Mouse (Mus musculus) kidney, postnatal 36 days (tissue): ENCODE data around the gene Trim2.

ENCODE experiments used
- DNase-seq, 2 experiments: peaks; one replicate each; pipeline ENCODE4 v3.0.0; 2021 to 2022; ENCODE audit warnings: mixed read lengths in 2 of 2

The Trim2 gene

DNA sequence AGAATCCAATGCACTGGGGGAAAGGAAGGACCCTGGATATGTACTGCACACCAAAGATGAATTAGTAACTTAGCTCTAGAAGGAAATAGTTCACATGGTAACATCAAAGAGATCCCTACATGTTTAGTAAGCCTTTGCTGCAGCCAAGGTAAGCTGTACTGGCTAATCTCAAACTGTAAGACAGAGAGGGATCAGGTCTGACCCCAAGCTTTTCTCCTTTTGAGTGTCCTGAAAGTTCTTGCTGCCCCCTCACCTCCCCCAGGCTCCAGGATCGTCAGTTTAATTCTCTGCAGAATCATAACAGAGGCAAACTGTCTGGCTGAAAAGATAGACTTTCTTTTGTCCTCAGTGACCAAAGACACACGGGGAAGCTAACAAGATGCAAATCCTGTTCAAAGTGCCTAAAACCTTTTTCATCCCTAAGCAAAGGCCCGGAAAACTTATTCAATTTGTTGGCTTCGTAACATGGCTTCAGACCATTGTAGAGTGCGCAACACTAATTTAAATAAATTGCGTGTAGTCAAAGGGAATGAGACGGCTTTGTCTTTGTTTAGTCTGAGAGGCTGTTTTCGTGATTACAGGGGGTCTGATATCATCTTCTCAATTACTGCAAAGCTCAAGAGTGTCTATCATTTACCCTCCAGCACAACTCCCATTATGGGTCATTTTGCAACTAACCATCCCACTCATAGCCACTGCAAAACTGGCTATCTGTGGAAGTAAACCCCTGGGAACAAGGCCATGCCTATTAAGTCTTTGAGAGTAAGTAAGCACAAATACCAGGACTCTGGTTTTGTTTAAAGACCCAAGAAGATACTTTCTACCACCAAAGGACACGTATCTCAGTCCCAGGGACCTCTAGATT, 52.8 kb downstream of the Trim2 start:
- DNase-seq: no peak

DNA sequence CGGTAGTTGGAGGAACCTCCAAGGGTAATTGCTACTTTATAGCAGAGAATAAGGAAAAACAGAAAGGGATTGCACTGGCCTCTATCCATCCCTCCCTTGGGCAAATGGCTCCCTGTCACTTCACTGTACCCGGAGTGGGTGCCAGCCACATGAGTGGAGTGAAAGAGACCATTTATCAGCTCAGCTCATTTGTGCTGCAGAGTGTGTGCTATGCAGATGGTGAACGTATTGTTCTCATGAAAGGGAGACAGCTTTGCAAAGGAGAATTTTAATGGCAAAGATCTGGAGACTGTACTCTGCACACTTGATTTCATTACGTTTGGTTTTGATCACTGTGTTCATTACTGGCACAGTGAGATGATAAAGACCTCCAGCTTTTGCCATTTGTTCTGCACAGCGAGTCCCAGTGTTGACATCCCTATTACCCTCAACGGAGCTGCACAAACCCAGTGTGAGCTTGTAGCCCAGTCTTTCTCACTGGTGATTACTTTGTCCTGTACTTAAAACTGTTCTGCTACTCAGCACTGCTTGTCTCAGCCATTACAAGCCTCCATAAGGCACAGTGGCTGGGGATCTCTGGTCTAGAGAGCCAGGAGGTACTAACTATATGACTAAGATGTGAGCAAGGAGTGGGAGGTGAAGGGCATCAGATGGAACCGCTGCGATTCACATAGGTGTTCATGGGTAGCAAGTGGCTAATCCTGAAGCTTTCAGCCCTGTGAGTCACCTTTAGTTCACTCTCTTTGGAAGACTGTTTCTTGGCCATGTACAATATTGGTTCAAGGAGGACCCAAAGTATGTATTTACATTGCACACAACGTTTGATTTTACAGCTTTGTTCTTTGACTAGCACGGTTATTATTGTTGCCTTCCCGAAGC, 53.7 kb downstream of the Trim2 start:
- DNase-seq: no peak

DNA sequence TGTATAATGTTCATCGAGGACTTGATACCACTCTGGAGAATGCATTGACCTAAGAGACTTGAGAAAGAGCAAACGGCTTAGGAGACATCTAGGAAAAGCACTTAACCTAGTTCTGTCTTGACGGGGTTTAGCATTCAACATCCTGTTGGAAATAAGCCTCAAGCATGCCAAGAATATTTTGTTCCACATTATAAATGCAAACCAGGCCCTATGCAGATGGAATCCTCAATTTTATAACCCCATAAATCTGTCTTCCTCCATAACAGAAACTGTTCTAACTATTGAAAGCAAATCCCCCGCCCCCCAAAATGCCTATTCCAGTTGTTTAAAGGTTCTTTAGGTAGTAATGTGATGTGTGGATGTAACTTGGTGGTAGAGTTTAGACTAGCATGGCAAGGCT, 55.0 kb downstream of the Trim2 start:
- DNase-seq: no peak

DNA sequence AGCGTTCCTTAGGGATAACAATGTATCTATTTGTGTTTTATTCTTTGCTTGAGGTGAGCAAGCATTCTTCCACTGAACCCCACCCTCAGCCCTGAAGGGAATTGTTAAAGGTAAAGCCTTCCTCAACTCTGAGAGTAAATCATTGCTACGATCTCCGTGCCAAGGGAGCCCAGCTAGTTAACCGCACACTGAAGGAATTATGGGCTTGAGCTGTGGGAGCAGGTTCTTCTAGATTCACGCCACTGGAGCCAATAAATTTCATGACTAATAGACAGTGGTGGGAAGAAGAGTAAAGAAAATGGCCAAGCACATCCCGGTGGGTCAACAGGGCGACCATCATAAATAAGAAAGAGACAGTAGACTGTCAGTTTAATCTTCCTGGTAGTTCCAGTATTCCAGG, 56.4 kb downstream of the Trim2 start:
- DNase-seq: peak in 1 of 2 experiments; percentile 57

DNA sequence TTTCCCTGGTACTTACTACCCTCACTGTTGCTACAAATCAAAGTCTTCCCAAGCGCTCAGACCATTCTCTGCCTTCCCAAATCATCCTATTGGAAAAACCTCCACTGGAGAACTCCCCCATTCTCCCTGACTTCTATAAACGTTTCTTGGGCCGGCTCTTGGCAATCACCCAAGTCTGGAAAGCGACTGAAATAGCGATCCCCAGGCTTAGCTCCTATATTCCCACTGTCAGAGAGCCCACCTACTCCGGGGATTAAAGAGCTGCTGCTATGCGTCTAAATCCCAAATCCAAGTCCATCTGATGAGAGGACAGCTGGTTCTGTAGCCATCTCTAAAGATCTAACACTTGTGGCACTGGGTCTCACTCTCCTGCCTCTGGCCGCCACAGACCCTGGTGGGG, 58.9 kb downstream of the Trim2 start:
- no peak for DNase-seq

DNA sequence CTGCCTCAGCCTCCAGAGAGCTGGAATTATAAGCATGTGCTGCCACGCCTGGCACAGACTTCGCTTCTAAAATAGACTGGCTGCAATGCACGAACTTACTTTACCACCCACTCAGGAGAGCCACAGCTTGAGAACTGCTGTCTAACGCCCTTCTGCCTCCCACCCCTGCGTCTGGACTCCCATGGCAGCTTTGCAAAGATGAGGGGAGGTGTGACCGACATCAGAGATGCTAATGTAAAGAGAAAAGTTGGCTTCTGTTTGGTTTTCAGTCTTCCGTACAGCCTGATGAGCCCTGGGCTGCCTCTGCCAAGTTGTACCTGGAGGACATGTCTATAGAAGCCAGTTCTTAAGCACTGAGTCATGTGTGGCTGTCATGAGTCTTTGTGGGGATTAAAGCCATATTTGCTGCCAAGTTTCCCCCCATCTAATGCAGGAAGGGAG, 60.2 kb downstream of the Trim2 start:
- no peak for DNase-seq

DNA sequence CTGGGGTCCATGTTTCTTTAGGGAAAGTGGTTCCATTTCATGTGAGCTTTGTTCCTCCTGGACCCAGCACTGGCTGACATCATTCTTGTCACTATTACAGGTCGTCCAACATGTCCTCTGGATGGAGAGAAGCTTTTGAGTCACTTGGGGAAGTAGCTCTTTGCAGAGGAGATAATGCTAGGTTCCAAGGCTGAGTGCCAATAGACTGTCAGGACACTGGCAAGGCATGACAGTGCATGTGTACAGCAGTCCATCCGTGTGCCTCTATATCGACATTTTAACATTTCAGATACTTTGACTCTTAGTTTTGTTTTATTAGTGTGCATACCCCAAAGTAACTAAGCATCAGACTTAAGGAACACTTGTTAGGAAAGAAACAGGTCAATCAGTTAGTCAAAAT, 63.6 kb downstream of the Trim2 start:
- no peak for DNase-seq

DNA sequence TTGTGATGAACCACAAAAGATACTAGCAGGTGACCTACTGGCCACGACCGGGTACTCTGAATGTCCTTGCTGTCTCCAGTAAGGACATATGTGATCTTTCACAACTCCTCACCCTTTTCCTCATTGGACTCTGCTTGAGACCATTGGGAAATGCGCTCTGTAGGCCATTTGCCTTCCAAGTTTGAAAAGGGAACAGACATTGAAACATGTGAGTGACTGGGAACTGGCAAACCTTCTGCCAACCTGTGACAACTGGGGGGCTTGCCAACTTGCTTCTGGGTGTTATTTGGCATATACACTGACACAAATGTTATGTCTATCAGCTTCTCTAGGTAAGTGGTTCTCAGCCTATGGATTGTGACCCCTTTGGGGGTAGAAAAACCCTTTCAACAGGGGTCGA, 64.2 kb downstream of the Trim2 start:
- no peak for DNase-seq

DNA sequence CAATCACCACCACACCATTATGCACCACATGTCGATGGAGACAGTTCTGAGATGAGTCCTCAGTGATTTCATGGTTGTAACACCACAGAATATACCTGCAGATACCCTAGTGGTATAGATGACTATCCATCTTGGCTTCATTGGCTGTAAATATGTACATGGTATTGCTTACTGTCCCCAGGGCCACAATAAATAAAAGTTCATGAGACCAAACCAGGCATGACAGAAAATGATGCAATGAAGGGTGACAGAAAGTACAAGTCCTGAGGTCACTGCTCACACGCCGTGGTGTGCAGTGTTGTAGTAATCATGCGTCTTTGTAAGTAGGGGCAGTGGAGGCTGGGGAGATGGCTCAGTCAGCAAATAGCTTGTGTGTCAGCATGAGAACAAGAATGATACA, 65.6 kb downstream of the Trim2 start:
- DNase-seq: no peak

DNA sequence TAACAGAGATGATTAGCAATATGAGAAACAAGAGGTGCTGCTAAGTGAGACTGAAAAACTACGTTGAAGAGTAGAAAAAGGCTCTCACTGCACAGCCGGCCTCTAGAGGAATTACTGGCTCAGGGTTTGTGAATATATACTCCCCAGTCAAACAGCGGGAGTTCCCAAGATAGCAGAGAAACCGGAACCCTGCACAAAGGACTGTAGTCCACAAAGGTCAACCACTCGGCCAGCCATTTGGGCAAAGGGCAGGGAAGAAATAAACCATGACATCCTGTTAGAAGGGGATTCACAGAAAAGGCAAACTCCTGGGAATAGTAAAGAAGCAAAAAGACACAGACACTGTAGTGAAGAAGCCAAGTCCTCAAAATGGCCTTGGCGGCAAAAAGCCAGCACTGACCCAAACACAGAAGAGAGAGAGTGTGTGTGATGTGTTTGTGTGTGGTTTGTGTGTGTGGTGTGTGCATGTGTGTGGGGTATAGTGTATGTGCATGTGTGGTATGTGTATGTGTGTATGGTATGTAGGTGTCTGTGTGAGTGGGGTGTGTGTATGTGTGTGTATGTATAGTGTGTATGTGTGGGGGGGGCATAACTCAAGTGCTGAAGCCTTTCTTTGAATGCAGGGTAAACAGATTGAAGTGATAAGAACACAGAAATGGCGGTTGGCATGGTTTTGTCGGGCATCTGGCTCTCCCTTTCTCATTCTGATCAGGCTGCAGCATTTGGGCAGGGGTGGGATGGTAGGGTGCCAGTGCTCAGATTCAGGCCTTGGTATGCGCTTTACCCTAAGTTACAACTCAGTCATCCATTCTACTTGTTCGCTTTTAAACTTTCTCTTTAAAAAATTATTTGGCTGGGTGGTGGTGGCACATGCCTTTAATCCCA, 71.0 kb downstream of the Trim2 start:
- peak; percentile 72 to 75 for DNase-seq

DNA sequence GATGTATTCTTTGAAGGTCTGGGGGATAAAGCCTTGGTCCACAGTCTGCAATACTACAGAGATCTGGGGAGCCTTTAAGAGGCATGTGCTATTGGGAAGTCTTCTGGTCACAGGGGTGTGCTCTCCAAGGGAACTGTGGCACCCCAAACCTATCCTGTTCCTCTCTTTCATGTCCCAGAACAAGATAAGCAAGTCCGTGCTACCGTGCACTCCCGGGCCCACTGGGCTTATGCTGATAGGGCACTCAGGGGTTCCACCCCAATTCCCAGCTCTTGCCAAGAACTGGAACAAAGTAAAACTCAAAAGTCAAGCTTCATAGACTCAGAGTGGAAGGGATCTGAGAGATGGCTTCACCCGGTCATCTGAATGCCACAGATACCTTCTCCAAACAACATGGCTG, 72.1 kb downstream of the Trim2 start:
- no peak for DNase-seq

DNA sequence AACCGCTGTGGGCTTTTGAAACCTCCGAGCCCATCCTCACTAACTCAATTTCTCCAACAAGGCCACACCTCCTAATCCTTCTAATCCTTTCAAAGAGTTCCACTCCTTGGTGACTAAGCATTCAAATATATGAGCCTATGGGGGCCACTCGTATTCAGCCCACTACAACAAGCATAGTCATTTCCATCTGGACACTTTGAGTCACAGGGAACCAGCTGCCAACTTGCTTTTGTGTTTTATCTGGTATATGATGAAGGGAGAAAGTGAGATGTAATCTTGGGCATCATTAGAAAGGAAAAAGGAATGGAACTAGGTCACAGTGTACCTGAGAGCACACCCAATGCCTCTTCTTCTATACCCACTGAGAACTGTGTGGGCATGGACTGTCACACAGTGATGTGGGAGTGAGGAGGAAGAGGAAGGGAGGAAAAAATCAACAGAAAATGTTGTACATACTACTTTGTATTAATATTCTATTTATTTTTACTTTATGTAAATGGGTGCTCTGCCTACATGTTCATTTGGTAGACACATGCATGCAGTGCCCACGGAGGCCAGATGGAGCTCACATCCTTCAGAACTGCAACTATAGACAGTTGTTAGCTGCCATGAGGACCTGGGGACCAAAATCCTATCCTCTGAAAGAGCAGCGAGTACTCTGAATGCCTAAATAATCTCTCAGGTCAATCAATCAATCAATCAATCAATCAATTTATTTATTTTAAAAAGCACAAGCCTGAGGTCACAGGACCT, 72.8 kb downstream of the Trim2 start:
- no peak for DNase-seq

DNA sequence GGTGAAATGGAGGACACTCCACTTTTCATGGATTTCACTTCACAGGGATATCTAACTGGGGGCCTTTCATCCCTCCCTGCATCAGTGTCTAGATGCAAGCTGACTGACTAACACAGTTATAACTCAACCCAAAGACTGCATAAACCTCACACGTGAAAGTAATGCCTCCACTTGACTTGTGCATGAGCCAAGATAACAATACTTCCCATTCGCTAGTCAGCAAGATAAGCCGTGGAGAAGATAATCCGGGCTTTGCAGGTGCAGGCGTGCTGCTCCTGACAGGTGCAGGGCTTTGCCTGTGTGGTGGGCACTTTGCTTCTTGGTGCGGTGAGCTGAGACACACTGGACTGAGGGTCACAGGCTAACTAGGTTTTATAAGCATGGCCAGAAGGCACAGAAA, 74.4 kb downstream of the Trim2 start:
- no peak for DNase-seq

DNA sequence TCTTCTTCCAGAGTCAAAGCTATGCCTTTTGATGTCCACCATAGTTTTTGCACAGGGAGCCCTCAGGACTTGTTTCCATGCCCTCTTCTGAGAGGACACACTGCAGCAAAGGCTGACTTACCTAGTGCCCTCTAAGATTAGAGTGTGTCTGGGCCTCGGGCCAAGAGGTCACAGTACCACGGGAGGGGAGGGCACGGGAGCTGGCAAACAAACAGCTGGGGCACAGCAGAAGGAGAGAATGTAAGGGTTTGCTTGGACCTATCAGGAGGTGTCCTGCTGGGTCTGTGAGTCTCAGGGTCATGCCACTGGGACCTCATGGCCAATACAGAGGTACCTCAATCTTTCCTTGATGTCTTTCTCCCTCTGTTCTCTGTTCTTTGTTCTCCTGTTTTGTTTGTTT, 75.7 kb downstream of the Trim2 start:
- DNase-seq: peak; percentile 94

DNA sequence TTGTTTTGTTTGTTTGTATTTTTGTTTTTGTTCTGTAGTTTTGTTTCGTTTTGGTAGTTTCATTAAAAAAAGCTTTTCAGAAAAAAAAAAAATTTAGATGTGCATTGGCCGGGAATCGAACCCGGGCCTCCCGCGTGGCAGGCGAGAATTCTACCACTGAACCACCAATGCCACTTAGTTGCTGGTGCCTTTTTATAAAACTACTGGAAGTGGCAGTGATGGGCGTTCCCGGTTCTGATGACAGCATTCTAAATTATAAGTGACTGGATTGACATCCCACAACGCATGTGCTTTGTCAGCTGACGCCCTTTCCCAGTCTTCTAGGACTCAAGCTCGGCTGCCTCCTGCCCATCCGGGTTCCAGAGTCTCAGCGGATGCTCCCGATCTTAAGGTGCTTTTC, 77.8 kb downstream of the Trim2 start:
- DNase-seq: peak in 1 of 2 experiments; percentile 38

DNA sequence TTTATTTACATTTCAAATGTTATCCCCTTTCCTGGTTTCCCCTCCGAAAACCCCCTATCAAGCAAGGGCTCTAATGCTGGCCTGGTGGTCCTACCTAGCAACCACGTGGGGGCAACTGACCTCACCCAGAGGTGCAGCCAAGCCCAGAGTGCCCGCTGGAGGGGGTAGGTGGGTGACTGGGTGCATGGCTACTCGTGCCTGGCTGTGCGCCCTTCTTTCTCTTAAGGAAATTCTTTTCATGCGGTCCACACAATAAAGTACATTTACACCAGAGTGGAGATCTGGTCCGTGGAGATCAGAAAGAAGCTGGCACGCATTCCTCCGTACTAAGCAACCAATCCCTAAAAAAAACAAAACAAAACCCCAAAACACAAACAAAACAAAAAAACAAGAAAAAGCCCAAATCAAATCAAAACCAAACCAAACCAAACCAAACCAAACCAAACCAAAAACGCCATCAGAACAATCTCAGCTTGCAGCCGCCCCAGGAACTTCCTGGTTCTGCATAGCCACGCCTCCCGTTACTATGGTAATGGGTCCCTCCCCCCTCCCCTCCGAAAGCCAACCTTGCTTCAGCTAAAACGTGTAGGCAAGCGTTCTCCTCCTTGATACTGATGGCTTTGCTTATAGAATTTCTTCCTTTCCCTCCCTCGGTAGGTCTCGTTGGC, 78.3 kb downstream of the Trim2 start:
- DNase-seq: peak; percentile 70 to 83

DNA sequence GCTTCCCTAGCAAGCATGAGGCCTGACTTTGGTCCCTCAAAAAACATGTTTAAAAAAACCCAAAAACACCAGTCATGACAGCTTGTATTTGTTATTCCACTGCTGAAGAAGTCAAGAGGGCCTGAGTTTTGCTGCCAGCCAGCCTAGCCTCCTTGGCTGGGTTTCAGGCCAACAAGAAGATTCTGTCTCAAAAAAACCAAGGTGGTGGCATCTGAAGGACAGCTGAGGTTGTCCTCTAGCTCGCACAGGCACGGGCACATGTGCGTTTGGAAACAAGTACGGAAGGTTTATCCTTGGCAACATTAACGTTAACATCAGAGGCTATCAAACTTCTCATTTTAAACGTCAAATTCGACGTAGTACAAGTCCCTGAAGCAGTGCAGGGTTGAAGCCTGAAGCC, 79.0 kb downstream of the Trim2 start:
- no peak for DNase-seq

DNA sequence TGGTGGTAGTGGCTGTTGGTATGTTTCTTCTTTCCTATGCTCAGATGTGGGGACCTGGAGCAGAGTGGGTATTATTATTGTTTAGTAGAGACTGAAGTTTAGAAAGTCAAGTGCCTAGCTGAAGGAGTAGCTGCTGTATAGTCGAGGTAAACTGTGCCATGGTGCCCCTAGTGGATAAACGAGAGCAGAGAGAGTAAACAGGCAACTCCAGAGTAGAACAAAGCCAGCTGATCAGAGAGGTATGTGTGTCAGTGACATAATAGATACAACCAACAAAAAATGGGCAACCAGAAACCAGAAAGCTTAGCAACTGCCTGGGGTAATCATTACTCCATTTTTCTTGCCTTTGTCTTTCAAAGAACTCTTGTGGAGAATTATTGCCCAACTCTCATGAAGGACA, 81.7 kb downstream of the Trim2 start:
- no peak for DNase-seq

DNA sequence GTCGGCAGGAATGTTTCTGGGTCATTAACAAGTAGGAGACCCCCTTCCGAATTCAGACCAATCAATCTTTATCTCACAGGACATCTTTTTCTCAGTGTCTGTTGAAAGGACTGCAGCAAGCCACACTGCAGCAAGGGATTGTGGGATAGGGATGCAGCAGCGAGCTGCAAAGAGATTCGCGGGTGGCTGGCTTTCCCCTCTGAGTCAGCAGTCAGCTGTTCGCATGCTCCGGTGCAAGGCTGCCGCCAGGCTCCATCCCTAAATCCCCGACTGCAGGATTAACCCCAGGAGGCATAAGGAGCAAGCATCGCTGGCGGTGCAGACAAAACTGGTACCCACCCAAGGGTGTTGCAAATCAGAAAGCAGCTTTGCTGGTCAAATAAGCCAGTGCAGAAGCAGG, 85.9 kb downstream of the Trim2 start:
- DNase-seq: peak; percentile 42 to 72

DNA sequence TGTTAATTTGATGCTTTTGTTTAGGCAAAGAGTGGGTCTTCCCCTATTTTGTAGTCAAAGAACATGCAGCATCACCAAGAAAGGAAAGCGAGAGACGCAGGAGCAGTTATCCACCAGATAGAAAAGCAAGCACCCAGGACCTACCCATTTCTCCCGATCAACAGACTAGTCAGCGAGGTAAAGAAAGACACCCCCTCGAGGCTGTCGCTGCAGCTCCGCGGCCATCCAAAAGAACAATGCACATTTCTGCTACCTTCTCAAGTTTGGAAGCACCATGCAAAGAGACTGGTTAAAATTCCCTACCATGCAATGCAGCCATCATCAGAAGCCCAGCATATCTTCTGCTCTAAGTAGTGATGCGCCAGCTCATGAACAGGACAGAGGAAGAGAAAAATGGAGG, 86.4 kb downstream of the Trim2 start:
- no peak for DNase-seq

DNA sequence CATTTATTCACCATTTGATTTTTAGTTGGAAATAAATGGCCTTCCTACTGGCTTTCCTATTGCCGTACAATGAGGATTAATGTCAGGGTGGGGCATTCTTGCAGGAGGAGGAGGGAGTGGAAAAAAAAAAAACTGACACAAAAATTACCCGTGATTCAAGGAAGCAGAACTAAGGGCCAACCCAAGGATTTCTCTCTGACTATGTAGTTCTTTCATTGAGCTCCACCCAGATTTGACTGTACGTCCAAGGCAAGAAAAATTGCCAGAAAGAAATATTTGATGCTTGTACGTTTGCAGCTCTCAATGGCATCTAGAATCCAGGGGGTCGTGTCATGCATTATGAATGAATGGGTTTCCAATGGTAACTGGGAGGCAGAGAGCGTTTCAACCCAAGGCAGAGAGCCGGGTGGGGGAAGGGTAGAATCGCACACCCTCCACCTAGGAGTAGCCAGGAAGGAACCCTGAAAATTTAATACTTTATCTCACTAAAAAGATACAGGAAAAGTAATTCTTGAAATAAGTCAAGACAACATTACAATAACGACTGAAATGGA, 86.9 kb downstream of the Trim2 start:
- no peak for DNase-seq
